Mouse (Mus musculus): ENCODE data around the gene Baz1a. TPM values are rescaled to one million over a fixed set of nuclear protein-coding genes. Genes with fewer than 3 reads are reported as not detected.

The Baz1a gene
- polyA plus RNA-seq, 1 experiment from 2014 or later, result 33.9 TPM

- Histone ChIP-seq H3K36me3 (peaks cover 21% of the 10 kb centered on the region), H3K4me3 (replicated peaks) (no peak overlapping the region)
Observed at GRCm38 (mm10) chr12:55049731-55050353, 35.7 kb upstream of the Baz1a start.

DNA sequence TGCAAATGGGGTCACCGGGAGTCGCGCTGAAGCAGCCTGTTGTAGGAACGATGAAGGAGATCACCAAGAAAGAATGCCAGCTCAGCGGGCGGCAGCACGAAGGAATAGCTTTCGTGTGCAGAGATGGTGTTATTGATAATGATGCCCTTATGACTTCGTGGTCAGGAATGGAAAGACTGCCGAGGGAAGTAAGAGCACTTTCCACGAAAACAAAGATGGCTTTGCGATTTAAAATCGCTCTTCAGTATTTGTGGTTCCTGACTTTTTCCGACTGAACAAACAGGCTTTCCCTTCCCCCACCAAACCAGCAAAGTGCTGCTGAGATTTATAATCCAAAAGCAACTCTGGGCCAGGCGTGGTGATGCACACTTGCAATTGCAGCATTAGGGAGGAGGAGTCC is 26.9 kb upstream of the Baz1a start:
- Histone ChIP-seq H3K4me1 (replicated peaks) (no peaks in the 10 kb centered on the region), H3K9me3 (no peaks in the 10 kb centered on the region), H3K9ac (replicated peaks) (no peak overlapping the region), H3K4me3 (replicated peaks) (no peak overlapping the region), H3K27ac (no peak overlapping the region; the same call in 1 of the 2 replicates), H3K27me3 (no peaks in the 10 kb centered on the region), H3K36me3 (peaks cover 12% of the 10 kb centered on the region), H3K4me2 (no peak overlapping the region)
- no peak for ATAC-seq (ENCODE audit: insufficient number of reproducible peaks, insufficient read depth, low FRiP score, low TSS enrichment, low read depth)
- WGBS, result 76% methylated on average over 15 of the region's 15 CpGs

More at GRCm38 (mm10) chr12:55049731-55050353, 35.7 kb upstream of the Baz1a start:
- no peak overlapping the region for H3K9ac ChIP-seq (replicated peaks)
- no peak for ATAC-seq (ENCODE audit: insufficient number of reproducible peaks, insufficient read depth, low FRiP score, low TSS enrichment, low read depth)
- H3K4me1 ChIP-seq (replicated peaks), result no peaks in the 10 kb centered on the region
- H3K27me3 ChIP-seq, result no peaks in the 10 kb centered on the region
- WGBS, result 94% methylated on average over 8 of the region's 8 CpGs
- no peak overlapping the region for H3K27ac ChIP-seq
- no peaks in the 10 kb centered on the region for H3K9me3 ChIP-seq
- no peak overlapping the region for H3K4me2 ChIP-seq

DNA sequence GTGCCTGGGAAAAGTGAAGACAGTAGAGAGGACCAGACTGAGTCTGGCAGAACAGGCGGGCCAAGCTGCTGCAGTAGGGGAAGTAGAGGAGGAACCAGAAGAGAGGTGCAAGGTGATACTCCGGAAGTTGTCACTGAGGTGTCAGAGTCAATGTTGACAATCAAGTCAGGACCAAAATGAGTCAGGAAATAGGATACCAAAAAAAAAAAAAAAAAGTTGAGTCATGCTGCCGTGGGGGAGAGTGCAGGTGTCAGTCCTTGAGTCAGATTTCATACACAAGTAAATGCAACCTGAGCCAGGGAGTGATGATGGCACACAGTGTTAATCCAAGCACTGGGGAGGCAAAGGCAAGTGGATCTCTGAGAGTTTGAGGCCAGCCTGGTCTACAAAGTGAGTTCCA is 12.9 kb upstream of the Baz1a start:
- no peak for ATAC-seq (ENCODE audit: insufficient number of reproducible peaks, insufficient read depth, low FRiP score, low TSS enrichment, low read depth)
- WGBS, result 22% methylated on average over 3 of the region's 3 CpGs

DNA sequence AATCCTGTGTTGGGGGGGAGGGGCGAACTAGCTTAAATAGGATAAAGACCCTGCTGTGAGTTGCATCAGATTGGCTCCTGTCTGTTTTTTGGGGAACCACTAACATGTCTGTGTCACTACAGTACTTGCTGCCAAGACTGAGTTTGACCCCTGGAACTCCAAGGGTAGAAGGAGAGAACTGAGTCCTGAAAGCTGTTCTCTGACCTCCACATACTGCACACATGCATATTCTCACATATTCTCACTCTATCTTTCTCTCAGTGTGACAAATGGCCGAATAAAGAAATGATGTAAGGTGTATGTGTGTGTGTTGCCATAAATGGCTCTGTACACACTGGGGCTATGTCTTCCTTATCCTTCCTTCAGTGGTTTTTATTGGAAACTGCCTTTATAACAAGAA is 9.1 kb upstream of the Baz1a start:
- WGBS, result 67% methylated on average over 2 of the region's 2 CpGs
- H3K9ac ChIP-seq (replicated peaks), result no peak overlapping the region
- no peak overlapping the region for H3K4me2 ChIP-seq
- no peak for ATAC-seq (ENCODE audit: insufficient number of reproducible peaks, insufficient read depth, low FRiP score, low TSS enrichment, low read depth)
- no peaks in the 10 kb centered on the region for H3K9me3 ChIP-seq
- H3K27ac ChIP-seq, result no peak overlapping the region
- no peaks in the 10 kb centered on the region for H3K4me1 ChIP-seq (replicated peaks)
- no peaks in the 10 kb centered on the region for H3K27me3 ChIP-seq
- no peak overlapping the region for H3K4me3 ChIP-seq (replicated peaks)
- H3K36me3 ChIP-seq, result no peaks in the 10 kb centered on the region

More for the DNA sequence above, 12.9 kb upstream of the Baz1a start:
- Histone ChIP-seq H3K27ac (no peak overlapping the region), H3K4me1 (replicated peaks) (no peaks in the 10 kb centered on the region), H3K9me3 (no peaks in the 10 kb centered on the region), H3K27me3 (no peaks in the 10 kb centered on the region), H3K4me2 (no peak overlapping the region), H3K36me3 (no peaks in the 10 kb centered on the region), H3K4me3 (replicated peaks) (no peak overlapping the region), H3K9ac (replicated peaks) (no peak overlapping the region)

- no peak for ATAC-seq (ENCODE audit: insufficient number of reproducible peaks, insufficient read depth, low FRiP score, low TSS enrichment, low read depth)
- 79% methylated on average over 7 of the region's 7 CpGs for WGBS
- H3K4me1 ChIP-seq (replicated peaks), result peaks cover 11% of the 10 kb centered on the region; the same call in 1 of the 2 replicates
Observed at GRCm38 (mm10) chr12:55019421-55019877, 5.3 kb upstream of the Baz1a start.

GRCm38 (mm10) chr12:55017119-55017721 is 3.1 kb upstream of the Baz1a start:
- Histone ChIP-seq H3K27ac (0 out of 2 replicates have a peak overlapping the region, but pooled peaks have one; percentile 4), H3K4me1 (replicated peaks) (peaks cover 11% of the 10 kb centered on the region; the same call in 1 of the 2 replicates), H3K36me3 (no peaks in the 10 kb centered on the region), H3K27me3 (no peaks in the 10 kb centered on the region), H3K9me3 (no peaks in the 10 kb centered on the region), H3K4me2 (no peak overlapping the region), H3K4me3 (replicated peaks) (no peak overlapping the region), H3K9ac (replicated peaks) (no peak overlapping the region)
- WGBS, result 34% methylated on average over 9 of the region's 9 CpGs
- ATAC-seq (ENCODE audit: insufficient number of reproducible peaks, insufficient read depth, low FRiP score, low TSS enrichment, low read depth), result no peak

More at GRCm38 (mm10) chr12:55019421-55019877, 5.3 kb upstream of the Baz1a start:
- Histone ChIP-seq H3K27me3 (no peaks in the 10 kb centered on the region), H3K36me3 (no peaks in the 10 kb centered on the region), H3K4me3 (replicated peaks) (no peak overlapping the region), H3K9me3 (no peaks in the 10 kb centered on the region), H3K27ac (no peak overlapping the region), H3K4me2 (no peak overlapping the region), H3K9ac (replicated peaks) (no peak overlapping the region)

- 64% methylated on average over 8 of the region's 8 CpGs for WGBS
- Histone ChIP-seq H3K4me1 (replicated peaks) (peaks cover 11% of the 10 kb centered on the region; the same call in 1 of the 2 replicates), H3K4me3 (replicated peaks) (no peak overlapping the region), H3K9ac (replicated peaks) (no peak overlapping the region), H3K27ac (0 out of 2 replicates have a peak overlapping the region, but pooled peaks have one; percentile 4), H3K36me3 (no peaks in the 10 kb centered on the region), H3K4me2 (no peak overlapping the region), H3K27me3 (no peaks in the 10 kb centered on the region), H3K9me3 (no peaks in the 10 kb centered on the region)
- no peak for ATAC-seq (ENCODE audit: insufficient number of reproducible peaks, insufficient read depth, low FRiP score, low TSS enrichment, low read depth)
Observed at GRCm38 (mm10) chr12:55016339-55017118, 2.4 kb upstream of the Baz1a start.

DNA sequence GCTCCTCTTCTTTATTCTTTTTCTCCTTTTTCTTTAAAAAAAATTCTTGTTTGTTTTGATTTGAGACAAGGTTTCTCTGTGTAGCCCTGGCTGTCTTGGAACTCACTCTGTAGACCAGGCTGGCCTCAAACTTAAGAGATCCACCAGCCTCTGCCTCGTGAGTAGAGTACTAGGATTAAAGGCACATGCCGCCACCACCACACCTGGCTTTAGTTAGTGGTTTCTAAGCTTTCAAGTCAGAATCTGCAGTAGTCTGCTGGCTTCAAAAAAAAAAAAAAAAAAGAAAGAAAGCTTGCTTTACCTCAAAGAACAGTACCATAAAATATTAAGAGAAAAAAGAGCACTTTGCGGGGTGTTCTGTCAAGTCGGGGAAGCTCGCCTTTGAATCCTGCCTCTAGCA is 1.3 kb upstream of the Baz1a start:
- Histone ChIP-seq H3K4me3 (replicated peaks) (no peak overlapping the region), H3K36me3 (no peaks in the 10 kb centered on the region), H3K27me3 (no peaks in the 10 kb centered on the region), H3K9me3 (no peaks in the 10 kb centered on the region), H3K4me1 (replicated peaks) (peaks cover 11% of the 10 kb centered on the region; the same call in 1 of the 2 replicates), H3K9ac (replicated peaks) (no peak overlapping the region), H3K4me2 (no peak overlapping the region), H3K27ac (no peak overlapping the region)
- ATAC-seq (ENCODE audit: insufficient number of reproducible peaks, insufficient read depth, low FRiP score, low TSS enrichment, low read depth), result no peak
- 18% methylated on average over 5 of the region's 5 CpGs for WGBS

GRCm38 (mm10) chr12:55013031-55013430 is 1.1 kb downstream of the Baz1a start:
- Histone ChIP-seq H3K4me3 (replicated peaks) (no peak overlapping the region), H3K4me1 (replicated peaks) (peaks cover 11% of the 10 kb centered on the region; the same call in 1 of the 2 replicates), H3K9me3 (no peaks in the 10 kb centered on the region), H3K9ac (replicated peaks) (no peak overlapping the region), H3K4me2 (no peak overlapping the region), H3K36me3 (no peaks in the 10 kb centered on the region), H3K27ac (no peak overlapping the region), H3K27me3 (no peaks in the 10 kb centered on the region)
- no peak for ATAC-seq (ENCODE audit: insufficient number of reproducible peaks, insufficient read depth, low FRiP score, low TSS enrichment, low read depth)
- WGBS, result 79% methylated on average over 1 of the region's 1 CpGs

- ATAC-seq (ENCODE audit: insufficient number of reproducible peaks, insufficient read depth, low FRiP score, low TSS enrichment, low read depth), result no peak
- Histone ChIP-seq H3K9me3 (peaks cover 5% of the 10 kb centered on the region; the same call in 1 of the 2 replicates), H3K27ac (no peak overlapping the region), H3K9ac (replicated peaks) (no peak overlapping the region), H3K36me3 (no peaks in the 10 kb centered on the region), H3K4me2 (no peak overlapping the region), H3K4me3 (replicated peaks) (no peak overlapping the region), H3K4me1 (replicated peaks) (no peaks in the 10 kb centered on the region), H3K27me3 (no peaks in the 10 kb centered on the region)
- 80% methylated on average over 14 of the region's 14 CpGs for WGBS
Observed at GRCm38 (mm10) chr12:55007361-55008008, 6.7 kb downstream of the Baz1a start.

DNA sequence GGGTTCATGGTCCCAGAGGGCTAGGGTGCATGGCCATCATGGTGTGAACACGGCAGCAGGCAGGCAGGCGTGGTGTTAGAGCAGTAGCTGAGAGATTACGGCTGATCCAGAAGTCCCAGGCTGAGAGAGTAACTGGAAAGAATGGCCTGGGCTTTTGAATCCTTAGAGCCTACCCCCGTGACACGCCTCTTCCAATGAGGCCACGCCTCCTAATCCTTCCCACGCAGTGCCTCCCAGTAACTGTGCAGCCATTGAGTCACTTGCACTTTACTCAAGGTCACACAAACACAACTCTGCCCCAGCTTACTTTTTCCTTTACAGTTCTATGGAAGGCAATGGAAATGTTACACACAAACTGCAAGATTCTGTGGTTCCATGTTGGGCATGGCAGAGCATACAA is 8.1 kb downstream of the Baz1a start:
- Histone ChIP-seq H3K9me3 (peaks cover 5% of the 10 kb centered on the region; the same call in 1 of the 2 replicates), H3K4me2 (no peak overlapping the region), H3K36me3 (no peaks in the 10 kb centered on the region), H3K4me1 (replicated peaks) (no peaks in the 10 kb centered on the region), H3K4me3 (replicated peaks) (no peak overlapping the region), H3K9ac (replicated peaks) (no peak overlapping the region), H3K27me3 (no peaks in the 10 kb centered on the region), H3K27ac (no peak overlapping the region)
- no peak for ATAC-seq (ENCODE audit: insufficient number of reproducible peaks, insufficient read depth, low FRiP score, low TSS enrichment, low read depth)
- 95% methylated on average over 7 of the region's 7 CpGs for WGBS
